Mouse (Mus musculus): ENCODE results near the gene Olfr1305. TPM values are rescaled to one million over a fixed set of nuclear protein-coding genes. Genes with fewer than 3 reads are reported as not detected.

Gene Olfr1305
- total RNA-seq (2023) = not detected

DNA sequence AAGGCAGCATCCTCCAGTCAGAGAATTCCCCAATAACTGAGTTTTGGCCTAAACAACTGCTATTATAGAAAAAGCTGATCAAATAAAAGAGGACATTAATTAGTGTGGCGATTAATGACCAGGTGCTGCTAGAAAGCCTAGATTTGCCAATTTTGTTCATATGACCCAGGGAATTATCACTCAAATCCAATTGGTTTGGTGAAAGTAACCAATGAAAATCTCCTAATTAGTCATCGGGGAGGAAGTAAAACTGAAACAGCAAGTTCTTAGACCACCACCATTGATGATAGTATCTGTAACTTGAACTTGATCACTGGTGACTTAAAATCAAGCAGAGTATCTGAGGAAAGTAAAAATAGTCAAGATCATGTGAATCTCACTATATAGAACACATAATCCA is at the start of gene Olfr1305:
Olfr1305 (minus strand) TSS at position 101 of the 400 bp plus-strand sequence.

DNA sequence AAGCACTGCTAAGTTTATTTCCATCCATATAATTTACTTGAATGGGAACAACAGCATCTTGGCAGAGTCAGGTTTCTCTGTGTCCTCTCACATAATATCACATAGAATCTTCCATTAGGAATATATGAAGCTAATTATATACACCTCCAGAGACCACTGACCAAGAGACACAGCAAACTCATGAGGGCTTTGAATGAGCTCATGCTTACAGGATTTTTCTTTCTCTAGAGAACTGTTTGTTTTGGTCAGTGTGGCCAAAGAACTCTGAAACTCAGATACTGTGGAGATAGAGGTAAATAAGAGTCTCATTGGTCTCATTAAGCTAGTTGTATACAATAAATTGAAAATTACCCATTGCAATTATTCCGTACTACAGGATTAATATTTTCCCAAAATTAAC is 39.2 kb upstream of the Olfr1305 start, which contains the start of gene Olfr1306:
Olfr1306 (minus strand) TSS at position 101 of the 400 bp plus-strand sequence.

DNA sequence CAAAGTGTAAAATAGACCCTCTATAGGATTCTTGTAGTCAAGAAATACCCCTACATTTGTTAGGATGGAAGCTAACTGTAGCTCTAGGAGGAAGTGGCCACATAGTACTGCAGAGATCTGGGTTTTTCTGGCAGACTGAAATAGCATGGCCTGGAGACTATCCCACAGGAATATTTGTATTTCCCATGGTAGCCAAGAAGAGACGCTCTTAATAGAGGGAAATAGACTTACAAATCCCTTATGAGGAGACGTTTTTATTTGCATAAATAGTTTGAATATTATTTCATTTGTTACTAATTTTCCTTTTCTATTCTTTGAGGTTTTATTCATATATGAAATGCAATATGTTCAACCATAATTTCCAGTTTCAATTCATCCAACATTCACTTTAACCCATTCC is 56.7 kb downstream of the Olfr1305 start, which contains the start of gene Olfr1303:
Olfr1303 (minus strand) TSS at position 101 of the 400 bp plus-strand sequence.

Other genes with a start within 250 kb of the Olfr1305 start
- gene Olfr1298, start 227.9 kb downstream of the Olfr1305 start, total RNA-seq (2023) = not detected
- gene Olfr1299, start 215.7 kb downstream of the Olfr1305 start, total RNA-seq (2023) = not detected
- not detected for gene Olfr1301, start 126.1 kb downstream of the Olfr1305 start, total RNA-seq (2023)
- gene Olfr1302, start 99.7 kb downstream of the Olfr1305 start, total RNA-seq (2023) = not detected
- not detected for gene Olfr1303, start 56.8 kb downstream of the Olfr1305 start, total RNA-seq (2023)
- gene Olfr1306, start 39.1 kb upstream of the Olfr1305 start, total RNA-seq (2023) = not detected
- 0.12 TPM for gene Olfr1307, start 72.3 kb upstream of the Olfr1305 start, total RNA-seq (2023)
- not detected for gene Olfr1308, start 87.8 kb upstream of the Olfr1305 start, total RNA-seq (2023)
- not detected for gene Olfr1309, start 113.1 kb upstream of the Olfr1305 start, total RNA-seq (2023)
- gene Olfr1310, start 135.6 kb upstream of the Olfr1305 start, total RNA-seq (2023) = not detected
- gene Olfr1311, start 147.3 kb upstream of the Olfr1305 start, total RNA-seq (2023) = not detected
- not detected for gene Olfr1312, start 173.1 kb upstream of the Olfr1305 start, total RNA-seq (2023)
- not detected for gene Olfr1313, start 200.7 kb upstream of the Olfr1305 start, total RNA-seq (2023)
- gene Olfr1314, start 219.6 kb upstream of the Olfr1305 start, total RNA-seq (2023) = not detected
- gene Olfr1315-ps1, start 238.3 kb upstream of the Olfr1305 start, total RNA-seq (2023) = not detected